Mouse (Mus musculus) cortical plate, adult 2 months (tissue): ENCODE measurements around the gene 6330409D20Rik.

Source experiments
- CTCF ChIP-seq: fragments of 200-500 bp; IDR thresholded peaks from 2 replicates; pipeline ENCODE4 v1.5.1; 2011; ENCODE audit warnings: mild to moderate bottlenecking, control low read depth, low read length; ENCODE audit not compliant: insufficient read depth; ENCODE audit errors: extremely low read depth
- POLR2A ChIP-seq: fragments of 200-500 bp; IDR thresholded peaks from 2 replicates; pipeline ENCODE4 v1.6.1; 2011; ENCODE audit warnings: mild to moderate bottlenecking, low read length, control low read depth; ENCODE audit not compliant: insufficient read depth; ENCODE audit errors: extremely low read depth

DNA sequence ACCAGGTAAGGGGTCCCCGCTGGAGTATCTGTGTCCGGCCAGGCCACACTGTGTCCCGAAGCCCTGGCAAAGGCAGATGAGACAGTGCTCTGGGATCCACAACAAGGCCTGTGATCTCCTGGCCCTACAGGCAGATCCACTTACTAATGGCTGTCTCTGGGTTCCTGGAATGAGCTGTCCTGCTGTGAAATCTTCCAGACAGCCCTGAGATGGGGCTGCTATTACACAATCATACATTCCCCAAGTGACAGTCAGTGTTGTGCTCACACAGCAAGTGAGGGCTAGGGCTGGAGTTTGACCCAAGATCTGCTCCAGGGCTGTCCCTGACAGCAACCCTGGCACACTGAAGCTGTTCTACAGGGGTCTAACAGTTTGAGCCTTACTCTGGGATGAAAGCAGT lies 55.0 kb downstream of the 6330409D20Rik start:
- TF ChIP-seq CTCF (no peak), POLR2A (no peak)
